In the genomic region with DNA sequence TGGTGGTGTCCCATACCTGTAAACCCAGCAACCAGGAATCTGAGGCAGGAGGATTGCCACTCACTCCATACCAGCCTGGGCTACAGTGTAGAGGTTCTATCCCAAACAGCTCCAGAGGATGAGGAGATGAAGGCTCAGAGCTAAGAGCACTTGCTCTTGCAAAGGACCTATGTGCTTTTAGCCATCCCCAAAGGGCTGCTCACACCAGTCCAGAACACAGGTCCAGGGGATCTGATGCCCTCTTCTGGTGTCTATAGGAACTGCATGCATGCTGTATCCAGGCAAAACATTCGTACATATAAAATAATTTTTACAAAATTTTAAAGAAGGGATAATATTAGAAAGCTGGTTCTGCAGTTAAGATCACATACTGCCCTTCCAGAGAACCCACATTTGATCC, we compare ENCODE assay signal across 9 mouse cellular contexts. TPM values are rescaled to one million over a fixed set of nuclear protein-coding genes. Genes with fewer than 3 reads are reported as not detected.
DNase-seq lines count a peak whose midpoint lies in the region; ATAC-seq and TF ChIP-seq lines count a peak whose summit lies in the region.
"Had no signal": no experiment of that assay in that cellular context is flagged by ENCODE, and none has a peak within 500 bp of the region (broad histone marks: within the 10 kb centered on the region; RNA-seq: fewer than 3 reads in every experiment).

No protein-coding gene starts in this region.

- H3K27ac ChIP-seq in ES-Bruce4 (ENCODE audit: insufficient read depth, low read length) = no peak overlapping the region
- no peak overlapping the region for H3K27ac ChIP-seq in embryonic fibroblast, embryonic 13.5 days (ENCODE audit: insufficient read depth, low read length)
- no peak overlapping the region for H3K27ac ChIP-seq in olfactory bulb, adult 2 months (ENCODE audit: insufficient read depth, low read depth, low read length)
- no peak overlapping the region for H3K27ac ChIP-seq in kidney, embryonic 16.5 days (ENCODE audit: low read length)
- H3K27ac ChIP-seq: midbrain, embryonic 12.5 days had no signal

- no peak overlapping the region for H3K4me3 ChIP-seq in ES-Bruce4 (ENCODE audit: low read depth, low read length)
- no peak overlapping the region for H3K4me3 ChIP-seq in embryonic fibroblast, embryonic 13.5 days (ENCODE audit: insufficient read depth, low read length)
- H3K4me3 ChIP-seq in olfactory bulb, adult 2 months (ENCODE audit: insufficient read depth, low read depth, low read length) = no peak overlapping the region
- H3K4me3 ChIP-seq in kidney, embryonic 16.5 days (ENCODE audit: low read length) = no peak overlapping the region
- H3K4me3 ChIP-seq: midbrain, embryonic 12.5 days had no signal

- ATAC-seq in kidney, embryonic 16.5 days (ENCODE audit: low FRiP score, low TSS enrichment) = no peak

- no peak for TF ChIP-seq POLR2A in ES-Bruce4 (IDR thresholded peaks at IDR 0.05; ENCODE audit: insufficient read depth, low read length)
- no peak for TF ChIP-seq POLR2A in embryonic fibroblast, embryonic 13.5 days (IDR thresholded peaks at IDR 0.05; ENCODE audit: low read depth, low read length)
- TF ChIP-seq POLR2A in olfactory bulb, adult 2 months (IDR thresholded peaks at IDR 0.05; ENCODE audit: insufficient read depth, low read depth, low read length) = no peak

- 71% methylated on average over 1 of the region's 1 CpGs for WGBS in olfactory bulb, adult 2 months
- WGBS in kidney, embryonic 16.5 days = 76% methylated on average over 1 of the region's 1 CpGs

- no peak overlapping the region for H3K9ac ChIP-seq in ES-Bruce4 (ENCODE audit: low read depth, poor library complexity, severe bottlenecking)
- no peak overlapping the region for H3K9ac ChIP-seq in kidney, embryonic 16.5 days (replicated peaks; ENCODE audit: low read length)
- H3K9ac ChIP-seq: midbrain, embryonic 12.5 days had no signal

- peak; percentile 66 for TF ChIP-seq CTCF in ES-Bruce4 (IDR thresholded peaks at IDR 0.05; ENCODE audit: low read depth, low read length)
- peak; percentile 37; the same call in 1 of the 2 replicates for TF ChIP-seq CTCF in embryonic fibroblast, embryonic 13.5 days (IDR thresholded peaks at IDR 0.05; ENCODE audit: borderline replicate concordance, insufficient read depth, low read length)
- TF ChIP-seq CTCF in olfactory bulb, adult 2 months (IDR thresholded peaks at IDR 0.05; ENCODE audit: insufficient read depth, low read depth, low read length) = 0 out of 2 replicates have a peak, but pooled peaks have one; percentile 20

- no peaks in the 10 kb centered on the region for H3K27me3 ChIP-seq in ES-Bruce4 (ENCODE audit: control insufficient read depth, insufficient read depth, low read length, poor library complexity, severe bottlenecking)
- H3K27me3 ChIP-seq in kidney, embryonic 16.5 days (ENCODE audit: insufficient read depth, low read length) = no peaks in the 10 kb centered on the region
- H3K27me3 ChIP-seq: midbrain, embryonic 12.5 days had no signal

- peaks cover 5% of the 10 kb centered on the region for H3K36me3 ChIP-seq in ES-Bruce4 (ENCODE audit: control insufficient read depth, insufficient read depth, low read length, poor library complexity, severe bottlenecking)
- peaks cover 40% of the 10 kb centered on the region for H3K36me3 ChIP-seq in kidney, embryonic 16.5 days (ENCODE audit: insufficient read depth, low read length)

- peaks cover 2% of the 10 kb centered on the region; the same call in 1 of the 2 replicates for H3K9me3 ChIP-seq in ES-Bruce4 (replicated peaks; ENCODE audit: control insufficient read depth, insufficient read depth, low read length, poor library complexity, severe bottlenecking)
- peaks cover 4% of the 10 kb centered on the region; the same call in 1 of the 2 replicates for H3K9me3 ChIP-seq in kidney, embryonic 16.5 days (ENCODE audit: low read length)

- peak; percentile 25 for DNase-seq in cerebellum, adult 8-10 months
- no peak for DNase-seq in cerebellum, adult 9-11 months
- peak; percentile 42 to 53 for DNase-seq in layer of hippocampus, postnatal 10 days (ENCODE audit: low spot score in 2 of 2)
- DNase-seq in layer of hippocampus, adult 9-11 months = no peak

- H3K4me2 ChIP-seq in kidney, embryonic 16.5 days (replicated peaks; ENCODE audit: low read depth, low read length) = no peak overlapping the region
- H3K4me2 ChIP-seq: midbrain, embryonic 12.5 days had no signal

- no peak for TF ChIP-seq EP300 in ES-Bruce4 (IDR thresholded peaks at IDR 0.05; ENCODE audit: insufficient read depth, low read depth, low read length)

- peaks cover 1% of the 10 kb centered on the region for H3K4me1 ChIP-seq in ES-Bruce4 (ENCODE audit: control insufficient read depth, insufficient read depth, low read length)
- 0 out of 2 replicates have a peak, but pooled peaks cover 2% of the 10 kb centered on the region for H3K4me1 ChIP-seq in embryonic fibroblast, embryonic 13.5 days (ENCODE audit: control insufficient read depth, insufficient read depth, low read length)
- peaks cover 4% of the 10 kb centered on the region; the same call in 1 of the 2 replicates for H3K4me1 ChIP-seq in olfactory bulb, adult 2 months (ENCODE audit: control insufficient read depth, insufficient read depth, low read length)
- peaks cover 7% of the 10 kb centered on the region; the same call in 1 of the 2 replicates for H3K4me1 ChIP-seq in kidney, embryonic 16.5 days (ENCODE audit: insufficient read depth, low read length)
- H3K4me1 ChIP-seq: midbrain, embryonic 12.5 days had no signal

RNA-seq across cellular contexts. Expression of gene Mrm2, which starts 5.0 kb away (rescaled TPM):
- total RNA-seq in layer of hippocampus, postnatal 10 days (2021) = 1 to 10 TPM; 8.4 to 9.4 TPM
- 5.6 and 8.8 TPM in 2 replicates for polyA plus RNA-seq in ES-Bruce4 (2011; ENCODE audit: insufficient read depth, insufficient read length, low read depth, missing spikeins)
- polyA plus RNA-seq in embryonic fibroblast, embryonic 13.5 days (2011; ENCODE audit: insufficient read length, low read depth, missing spikeins) = 5.1 and 8.3 TPM in 2 replicates
- not detected in 2 replicates for polyA plus RNA-seq in olfactory bulb, adult 2 months (2012; ENCODE audit: insufficient read depth, insufficient read length, low replicate concordance, missing spikeins)
- polyA plus RNA-seq in kidney, embryonic 16.5 days (2015; fragmentation: Nextera tagmentation; extraction: Ambion mirVana) = 22.0 and 23.9 TPM in 2 replicates

RNA-seq across cellular contexts. Expression of gene Nudt1, which starts 15.2 kb away (rescaled TPM):
- 1 to 10 TPM; 5.8 to 7.5 TPM for total RNA-seq in layer of hippocampus, postnatal 10 days (2021)
- 39.4 and 40.9 TPM in 2 replicates for polyA plus RNA-seq in ES-Bruce4 (2011; ENCODE audit: insufficient read depth, insufficient read length, low read depth, missing spikeins)
- polyA plus RNA-seq in embryonic fibroblast, embryonic 13.5 days (2011; ENCODE audit: insufficient read length, low read depth, missing spikeins) = 13.2 and 13.8 TPM in 2 replicates
- polyA plus RNA-seq in olfactory bulb, adult 2 months (2012; ENCODE audit: insufficient read depth, insufficient read length, low replicate concordance, missing spikeins) = not detected in 2 replicates
- 55.2 and 58.1 TPM in 2 replicates for polyA plus RNA-seq in kidney, embryonic 16.5 days (2015; fragmentation: Nextera tagmentation; extraction: Ambion mirVana)

RNA-seq across cellular contexts. Expression of gene Mad1l1, which starts 15.3 kb away (rescaled TPM):
- total RNA-seq in layer of hippocampus, postnatal 10 days (2021) = 10 to 100 TPM; 20.1 to 20.7 TPM
- 25.4 and 26.4 TPM in 2 replicates for polyA plus RNA-seq in ES-Bruce4 (2011; ENCODE audit: insufficient read depth, insufficient read length, low read depth, missing spikeins)
- polyA plus RNA-seq in embryonic fibroblast, embryonic 13.5 days (2011; ENCODE audit: insufficient read length, low read depth, missing spikeins) = 21.3 and 22.6 TPM in 2 replicates
- 302 TPM in 1 of 2 replicates, not detected in the other for polyA plus RNA-seq in olfactory bulb, adult 2 months (2012; ENCODE audit: insufficient read depth, insufficient read length, low replicate concordance, missing spikeins)
- polyA plus RNA-seq in kidney, embryonic 16.5 days (2015; fragmentation: Nextera tagmentation; extraction: Ambion mirVana) = 51.6 and 52.4 TPM in 2 replicates

RNA-seq across cellular contexts. Expression of gene Snx8, which starts 52.4 kb away (rescaled TPM):
- total RNA-seq in layer of hippocampus, postnatal 10 days (2021) = 10 to 100 TPM; 14.9 to 15.5 TPM
- polyA plus RNA-seq in ES-Bruce4 (2011; ENCODE audit: insufficient read depth, insufficient read length, low read depth, missing spikeins) = 24.8 and 26.1 TPM in 2 replicates
- polyA plus RNA-seq in embryonic fibroblast, embryonic 13.5 days (2011; ENCODE audit: insufficient read length, low read depth, missing spikeins) = 15.2 and 16.4 TPM in 2 replicates
- not detected in 2 replicates for polyA plus RNA-seq in olfactory bulb, adult 2 months (2012; ENCODE audit: insufficient read depth, insufficient read length, low replicate concordance, missing spikeins)
- polyA plus RNA-seq in kidney, embryonic 16.5 days (2015; fragmentation: Nextera tagmentation; extraction: Ambion mirVana) = 31.9 and 32.4 TPM in 2 replicates

Comparison
In these comparisons a context has a peak if more than half of its experiments do, and no peak if none do; other contexts are left out.
1. DNase-seq: peak in cerebellum, adult 8-10 months (single experiment) and layer of hippocampus, postnatal 10 days (2 of 2); none in cerebellum, adult 9-11 months (single experiment) and layer of hippocampus, adult 9-11 months (single experiment).
2. RNA of gene Nudt1, which starts 15.2 kb away (polyA plus RNA-seq): 55.2 to 58.1 TPM in kidney, embryonic 16.5 days, 39.4 to 40.9 TPM in ES-Bruce4 and 13.2 to 13.8 TPM in embryonic fibroblast, embryonic 13.5 days; not detected in olfactory bulb, adult 2 months; every median in the first group is over 10 times any median in the second.
3. Peak in every context shown above with its lines, with median percentiles within 50 percentile points of each other: CTCF ChIP-seq.